Mouse (Mus musculus) bone marrow macrophage, adult 2 months (primary cell): Measurements from ENCODE around the gene Lmf2. TPM values are rescaled to one million over a fixed set of nuclear protein-coding genes. Genes with fewer than 3 reads are reported as not detected.

Source experiments
- H3K27ac ChIP-seq: 2 replicates; pipeline ENCODE4 v1.5.1; 2012; ENCODE audit warnings: low read depth, low read length; ENCODE audit not compliant: insufficient read depth
- H3K4me1 ChIP-seq: 2 replicates; pipeline ENCODE4 v1.6.1; 2012; ENCODE audit warnings: low read length; ENCODE audit not compliant: control insufficient read depth, insufficient read depth
- H3K4me3 ChIP-seq: 2 replicates; pipeline ENCODE4 v1.5.1; 2012; ENCODE audit warnings: mild to moderate bottlenecking, low read length, moderate library complexity; ENCODE audit not compliant: insufficient read depth
- CTCF ChIP-seq: IDR thresholded peaks from 2 replicates; pipeline ENCODE4 v1.5.1; 2012; ENCODE audit warnings: low read depth, mild to moderate bottlenecking, low read length, moderate library complexity
- POLR2A ChIP-seq: IDR thresholded peaks from 2 replicates; pipeline ENCODE4 v1.6.1; 2012; ENCODE audit warnings: mild to moderate bottlenecking, low read depth, low read length, borderline replicate concordance
- polyA plus RNA-seq: library from polyadenylated mRNA; stranded (reverse); fragments of >200 nt; gene quantifications from 2 replicates; pipeline ENCODE4 v1.2.4, GENCODE M21; 2012; ENCODE audit not compliant: missing spikeins, insufficient read depth, insufficient read length

The Lmf2 gene
- polyA plus RNA-seq, 1 experiment, result 48.1 TPM

DNA sequence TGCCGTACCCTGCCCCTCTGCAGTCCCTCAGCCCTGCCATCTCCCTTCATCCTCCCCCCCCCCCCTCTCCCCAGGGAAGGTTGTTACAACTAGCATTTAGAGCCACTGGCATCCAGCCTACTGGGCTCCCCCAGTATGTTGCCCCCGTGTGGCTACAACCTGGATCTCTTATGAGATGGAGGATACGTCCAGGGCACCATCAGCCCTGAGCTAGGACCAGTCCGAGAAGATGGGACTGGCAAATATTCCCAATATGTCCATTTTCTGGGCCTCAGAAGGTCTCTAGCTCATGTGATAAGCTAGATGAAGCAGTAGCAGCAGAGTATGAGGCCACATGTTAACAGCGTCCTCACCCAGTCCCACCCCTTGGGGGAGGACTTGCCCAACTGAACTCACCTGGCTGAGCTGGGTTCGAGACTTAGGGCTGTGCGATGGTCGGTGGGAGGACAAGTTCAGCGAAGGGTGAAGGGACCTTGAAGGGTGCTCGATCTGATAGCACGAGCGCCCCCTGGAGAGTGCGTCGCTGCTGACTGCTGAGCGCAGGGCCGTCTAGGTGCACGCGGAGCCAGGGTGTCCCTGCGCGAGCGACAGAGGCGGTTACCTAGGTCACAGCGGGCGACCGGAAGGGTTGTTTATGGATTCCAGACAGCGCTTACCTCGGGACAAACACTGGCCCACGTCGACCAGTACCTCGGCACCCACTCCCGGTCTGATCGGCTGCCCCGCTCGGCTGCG lies 17.7 kb upstream of the Lmf2 start:
- TF ChIP-seq CTCF, result peak; percentile 47
- no peak for TF ChIP-seq POLR2A
- Histone ChIP-seq H3K27ac (peak overlapping the region; percentile 84), H3K4me3 (peak overlapping the region; percentile 74), H3K4me1 (peaks cover 6% of the 10 kb centered on the region)

DNA sequence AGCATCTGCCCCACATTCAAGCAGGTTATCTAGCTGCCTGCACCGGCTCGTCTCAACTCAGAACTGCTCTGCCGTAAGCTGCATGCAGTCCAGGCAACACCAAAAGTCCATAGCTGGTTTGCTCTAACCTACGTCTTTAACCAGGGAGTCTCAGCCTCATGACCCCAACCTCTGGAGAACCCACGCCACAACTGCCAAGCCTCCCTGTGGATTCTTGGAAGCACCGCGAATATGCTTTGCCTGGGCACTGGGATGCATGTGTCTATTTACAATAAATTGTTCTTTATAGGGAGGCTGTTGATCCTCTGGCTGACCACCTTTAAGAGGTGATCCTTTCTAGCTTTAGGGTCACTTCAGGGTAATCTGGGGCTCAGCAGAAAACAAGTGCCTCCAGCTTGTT lies 17.1 kb upstream of the Lmf2 start:
- TF ChIP-seq CTCF, result no peak
- no peak for TF ChIP-seq POLR2A
- no peak overlapping the region for H3K27ac ChIP-seq
- peaks cover 6% of the 10 kb centered on the region for H3K4me1 ChIP-seq
- peak overlapping the region; percentile 74 for H3K4me3 ChIP-seq

DNA sequence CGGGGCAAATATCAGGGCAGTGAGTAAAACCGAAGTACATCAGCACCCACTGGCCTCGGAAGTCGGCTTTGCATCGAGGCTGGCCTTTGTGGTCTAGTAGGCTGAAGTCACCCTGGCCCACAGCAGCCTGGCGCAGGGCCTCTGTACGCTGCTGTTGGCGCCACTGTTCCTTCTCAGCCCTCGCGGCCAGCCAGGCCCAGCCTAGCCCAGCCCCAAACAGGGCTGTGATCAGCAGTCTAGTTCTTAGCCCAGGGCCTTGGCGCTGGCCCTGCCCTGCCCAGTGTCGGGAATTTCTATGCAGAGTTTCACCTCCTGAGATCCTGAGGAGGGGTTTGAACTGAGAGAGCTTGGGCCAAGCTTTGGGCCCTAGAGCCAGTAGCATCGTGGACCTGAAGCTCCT lies 16.6 kb upstream of the Lmf2 start:
- Histone ChIP-seq H3K4me3 (no peak overlapping the region), H3K4me1 (peaks cover 6% of the 10 kb centered on the region), H3K27ac (no peak overlapping the region)
- TF ChIP-seq POLR2A, result no peak
- no peak for TF ChIP-seq CTCF

DNA sequence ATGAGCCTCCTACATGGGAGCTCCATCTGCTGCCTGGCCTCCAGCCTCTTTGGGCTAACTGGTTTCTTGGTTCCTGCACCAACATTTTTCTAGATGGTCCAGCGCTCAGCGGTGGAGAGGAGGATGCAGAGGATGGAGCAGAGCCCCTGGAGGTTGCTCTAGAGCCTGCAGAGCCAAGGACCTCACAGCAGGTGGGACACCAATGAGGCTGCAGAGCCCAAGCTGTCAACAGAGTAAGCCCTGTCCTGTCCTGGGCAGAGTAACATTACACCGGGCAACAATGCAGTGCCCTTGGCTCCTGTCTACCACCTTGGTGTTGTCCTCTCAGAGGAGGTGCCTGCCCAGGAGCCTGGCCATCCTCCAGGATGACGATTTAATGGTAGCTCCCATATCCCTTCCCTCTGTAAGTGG lies 9.7 kb upstream of the Lmf2 start:
- Histone ChIP-seq H3K4me3 (no peak overlapping the region), H3K4me1 (peaks cover 3% of the 10 kb centered on the region), H3K27ac (no peak overlapping the region)
- no peak for TF ChIP-seq POLR2A
- TF ChIP-seq CTCF, result no peak

DNA sequence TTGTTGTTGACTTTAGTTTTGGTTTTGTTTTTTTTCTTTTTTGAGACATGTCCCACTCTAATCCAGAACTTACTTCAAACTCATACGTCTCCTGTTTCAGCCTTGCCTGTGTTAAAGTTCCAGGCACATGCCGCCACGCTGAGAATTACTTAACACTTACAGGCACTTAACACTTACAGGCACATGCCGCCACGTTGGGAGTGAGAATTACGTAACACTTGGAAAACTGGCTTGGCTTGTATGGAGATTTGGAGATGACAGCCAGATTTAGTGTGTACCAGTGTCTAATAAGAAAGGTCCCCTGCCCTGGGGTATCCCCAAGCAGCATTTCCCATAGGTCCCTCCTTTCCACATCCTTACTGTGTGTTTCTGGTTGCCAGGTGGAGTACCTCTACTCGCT lies 7.6 kb upstream of the Lmf2 start:
- Histone ChIP-seq H3K4me1 (peaks cover 16% of the 10 kb centered on the region), H3K27ac (no peak overlapping the region), H3K4me3 (no peak overlapping the region)
- TF ChIP-seq POLR2A, result no peak
- TF ChIP-seq CTCF, result no peak

DNA sequence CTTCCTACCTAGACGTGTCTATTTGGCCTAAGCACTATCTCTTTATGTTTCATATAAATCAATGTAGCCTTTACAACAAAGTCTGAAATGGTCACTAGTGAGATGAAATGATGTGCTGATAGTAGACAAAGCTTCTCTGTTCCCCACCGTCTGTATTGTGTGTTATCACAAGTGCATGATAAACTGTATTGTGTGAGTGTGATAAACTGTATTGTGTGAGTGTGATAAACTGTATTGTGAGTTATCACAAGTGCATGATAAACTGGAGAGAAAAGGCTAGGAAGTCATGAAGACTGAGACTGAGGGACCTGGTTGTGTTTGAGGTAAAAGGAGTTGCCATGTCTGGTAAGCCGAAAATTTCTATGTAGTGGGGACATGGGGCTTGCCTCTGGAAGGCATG lies 3.3 kb upstream of the Lmf2 start:
- TF ChIP-seq POLR2A, result no peak
- TF ChIP-seq CTCF, result no peak
- Histone ChIP-seq H3K4me3 (no peak overlapping the region), H3K27ac (no peak overlapping the region), H3K4me1 (peaks cover 25% of the 10 kb centered on the region)

DNA sequence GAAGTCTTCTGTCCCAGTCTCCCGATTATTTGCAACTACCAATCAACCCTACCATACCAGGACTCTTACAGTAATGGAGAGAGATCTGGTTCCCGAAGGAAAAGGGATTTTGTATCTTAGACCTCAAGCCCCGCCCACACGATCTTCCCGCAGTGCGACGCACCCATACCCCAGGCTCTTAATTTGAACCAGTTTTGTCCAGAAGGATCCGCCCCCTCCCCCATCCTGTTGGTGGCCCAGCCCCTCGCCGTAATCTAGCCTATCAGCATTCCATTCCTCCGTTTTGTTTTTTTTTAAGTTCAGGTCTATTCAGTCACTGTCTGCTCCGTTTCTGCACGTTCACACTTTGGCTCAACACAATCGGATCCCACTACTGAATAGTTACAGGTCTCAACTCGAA lies 913 bp upstream of the Lmf2 start:
- peaks cover 25% of the 10 kb centered on the region for H3K4me1 ChIP-seq
- peak overlapping the region; percentile 66 for H3K27ac ChIP-seq
- peak overlapping the region; percentile 93 for H3K4me3 ChIP-seq
- no peak for TF ChIP-seq POLR2A
- no peak for TF ChIP-seq CTCF

DNA sequence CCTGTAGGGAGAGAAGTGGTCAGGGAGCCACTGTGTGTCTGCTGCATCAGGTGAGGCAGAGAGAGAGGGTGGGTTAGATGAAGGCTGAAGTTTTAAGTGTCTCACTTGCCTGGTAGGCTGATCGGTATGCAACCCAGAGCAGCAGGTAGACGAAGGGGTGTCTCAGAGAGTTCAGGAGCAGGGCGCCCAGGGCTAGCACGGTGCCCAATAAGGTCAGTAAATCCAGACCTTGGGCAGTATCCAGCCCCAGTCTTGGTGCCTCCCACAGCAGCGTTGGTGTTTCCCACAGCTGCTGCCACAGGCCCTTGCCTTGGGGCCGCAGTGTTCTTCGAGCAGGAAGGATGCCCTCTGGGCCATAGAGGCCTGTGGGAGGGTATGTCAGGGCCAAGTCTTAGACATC lies 1.0 kb downstream of the Lmf2 start:
- Histone ChIP-seq H3K27ac (no peak overlapping the region), H3K4me1 (peaks cover 17% of the 10 kb centered on the region), H3K4me3 (peak overlapping the region; percentile 83)
- TF ChIP-seq POLR2A (no peak), CTCF (no peak)

DNA sequence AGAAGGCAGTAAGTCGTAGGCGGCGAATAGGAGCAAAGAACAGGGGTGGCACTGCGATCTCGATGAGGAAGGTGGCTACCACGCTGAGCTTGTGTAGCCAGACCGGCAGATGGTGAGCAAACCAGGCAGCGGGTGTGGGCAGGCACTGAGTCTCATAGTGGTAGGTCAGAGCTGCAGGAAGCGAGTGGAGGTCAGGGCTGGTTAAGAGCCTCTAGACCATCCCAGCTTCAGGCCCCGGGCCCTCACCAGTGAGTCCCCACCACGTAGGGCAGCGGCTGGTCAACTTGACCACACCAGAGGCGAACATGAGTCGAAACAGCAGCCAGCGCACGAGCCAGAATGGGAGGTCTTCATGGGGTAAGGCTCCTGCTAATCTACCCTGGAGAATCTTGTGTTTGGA lies 1.6 kb downstream of the Lmf2 start:
- H3K4me1 ChIP-seq, result peaks cover 12% of the 10 kb centered on the region
- no peak overlapping the region for H3K27ac ChIP-seq
- TF ChIP-seq POLR2A (no peak), CTCF (no peak)
- no peak overlapping the region for H3K4me3 ChIP-seq

DNA sequence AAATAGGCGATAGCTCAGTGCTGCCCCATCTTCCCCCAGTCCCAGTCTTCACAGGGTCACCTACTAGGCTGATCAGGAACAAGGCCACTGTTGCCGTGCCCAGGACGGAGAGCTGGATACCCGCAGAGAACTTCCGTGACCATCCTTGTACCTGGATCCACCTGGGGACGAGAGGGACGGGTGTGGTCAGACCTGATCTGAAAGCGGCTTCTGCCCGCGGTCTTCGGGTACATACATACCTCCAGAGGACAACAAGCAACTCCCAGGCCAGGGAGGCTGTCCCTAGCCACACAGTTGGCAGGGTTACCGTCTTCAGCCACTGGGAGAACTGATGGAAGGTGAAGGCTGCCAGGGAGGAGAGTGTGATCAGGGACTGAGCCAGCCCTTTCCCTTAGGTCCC lies 2.7 kb downstream of the Lmf2 start:
- no peak for TF ChIP-seq POLR2A
- TF ChIP-seq CTCF, result no peak
- Histone ChIP-seq H3K27ac (no peak overlapping the region), H3K4me3 (no peak overlapping the region), H3K4me1 (peaks cover 8% of the 10 kb centered on the region; the same call in 1 of the 2 replicates)

DNA sequence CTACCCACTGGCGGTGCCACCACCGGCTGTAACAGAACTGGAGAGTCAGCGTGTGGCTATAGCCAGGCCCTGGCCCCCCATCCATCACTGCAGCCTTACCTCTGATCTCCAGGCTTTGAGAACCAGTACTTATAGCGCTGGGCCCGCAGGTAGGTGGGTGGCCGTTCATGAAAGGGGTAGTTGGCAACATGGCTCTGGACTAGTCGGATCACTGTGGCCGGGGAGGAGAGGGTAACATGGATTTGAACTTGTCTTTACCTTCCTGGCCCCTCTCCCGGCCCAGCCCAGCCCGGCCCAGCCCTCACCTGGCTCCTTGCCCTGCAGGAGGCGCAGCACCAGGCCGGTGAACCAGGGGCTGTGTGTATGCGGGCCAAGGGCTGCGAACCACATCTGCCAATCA lies 3.4 kb downstream of the Lmf2 start:
- Histone ChIP-seq H3K27ac (no peak overlapping the region), H3K4me1 (peaks cover 6% of the 10 kb centered on the region; the same call in 1 of the 2 replicates), H3K4me3 (no peak overlapping the region)
- TF ChIP-seq POLR2A, result no peak
- no peak for TF ChIP-seq CTCF
